10 mouse cellular contexts compared by ENCODE assay signal in the genomic region with DNA sequence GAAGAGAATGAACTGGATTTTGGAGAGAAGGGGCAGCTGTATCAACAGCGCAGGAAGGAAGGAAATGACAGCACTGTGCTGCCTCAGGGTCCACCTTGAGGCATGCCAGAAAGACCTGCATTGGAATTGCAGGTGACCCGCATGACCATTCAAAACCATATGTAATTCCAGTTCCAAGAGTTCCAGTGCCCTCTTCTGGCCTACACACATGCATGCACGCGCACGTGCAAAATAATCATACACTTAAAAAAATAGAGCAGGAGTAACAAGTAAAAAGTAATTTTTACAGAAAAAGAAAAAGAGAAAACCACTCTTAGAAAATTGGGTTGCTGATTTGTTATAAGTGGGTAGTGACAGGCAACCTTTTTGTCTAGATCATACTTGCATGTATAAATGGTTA. TPM values are rescaled to one million over a fixed set of nuclear protein-coding genes. Genes with fewer than 3 reads are reported as not detected.
DNase-seq lines count a peak whose midpoint lies in the region; ATAC-seq and TF ChIP-seq lines count a peak whose summit lies in the region.
"Had no signal": no experiment of that assay in that cellular context is flagged by ENCODE, and none has a peak within 500 bp of the region (broad histone marks: within the 10 kb centered on the region; RNA-seq: fewer than 3 reads in every experiment).

No protein-coding gene starts in this region.

- WGBS in heart, postnatal 0 days = 88% methylated on average over 5 of the region's 5 CpGs
- WGBS in intestine, embryonic 15.5 days = 83% methylated on average over 5 of the region's 5 CpGs

- no peak for ATAC-seq in heart, postnatal 0 days (ENCODE audit: insufficient read depth, low read depth)
- ATAC-seq in intestine, embryonic 15.5 days = no peak

- no peak for TF ChIP-seq EP300 in heart, postnatal 0 days (IDR thresholded peaks at IDR 0.05; ENCODE audit: low read depth)

- DNase-seq in heart, postnatal 0 days (ENCODE audit: low spot score) = no peak
- DNase-seq in heart, postnatal 25 days (ENCODE audit: low spot score) = no peak
- peak; percentile 30 for DNase-seq in A20 (ENCODE audit: low read depth, low spot score)
- peak; percentile 40 for DNase-seq in R1 (ENCODE audit: low read depth, low spot score)
- peak; percentile 7 for DNase-seq in lung, postnatal 14 days
- no peak for DNase-seq in right cerebral cortex, postnatal 4 days
- DNase-seq in gastrocnemius, postnatal 10 days = no peak
- DNase-seq: liver, embryonic 13.5 days had no signal

- no peaks in the 10 kb centered on the region for H3K27me3 ChIP-seq in heart, postnatal 0 days (ENCODE audit: control insufficient read depth, insufficient read depth, low read length)
- H3K27me3 ChIP-seq in intestine, embryonic 15.5 days (replicated peaks) = no peaks in the 10 kb centered on the region
- H3K27me3 ChIP-seq: liver, embryonic 13.5 days had no signal

- H3K4me3 ChIP-seq in heart, postnatal 0 days (ENCODE audit: low read depth, low read length) = no peak overlapping the region
- no peak overlapping the region for H3K4me3 ChIP-seq in intestine, embryonic 15.5 days (replicated peaks)
- H3K4me3 ChIP-seq: hindbrain, embryonic 10.5 days; liver, embryonic 13.5 days had no signal

- H3K4me1 ChIP-seq in heart, postnatal 0 days (ENCODE audit: control insufficient read depth, insufficient read depth) = no peaks in the 10 kb centered on the region
- no peaks in the 10 kb centered on the region for H3K4me1 ChIP-seq in intestine, embryonic 15.5 days (replicated peaks)
- H3K4me1 ChIP-seq: hindbrain, embryonic 10.5 days had no signal

- peaks cover 65% of the 10 kb centered on the region for H3K36me3 ChIP-seq in heart, postnatal 0 days (replicated peaks; ENCODE audit: control insufficient read depth, insufficient read depth, low read length)
- peaks cover 9% of the 10 kb centered on the region for H3K36me3 ChIP-seq in intestine, embryonic 15.5 days

- intact Hi-C loops in heart, postnatal 25 days (cut with DNase I) = no loop called here

- peak; percentile 44 for TF ChIP-seq CTCF in heart, postnatal 0 days (IDR thresholded peaks at IDR 0.05; ENCODE audit: low read depth)

- no peaks in the 10 kb centered on the region for H3K9me3 ChIP-seq in heart, postnatal 0 days (replicated peaks; ENCODE audit: control insufficient read depth, low read length)
- H3K9me3 ChIP-seq in intestine, embryonic 15.5 days = no peaks in the 10 kb centered on the region
- H3K9me3 ChIP-seq: hindbrain, embryonic 10.5 days; liver, embryonic 13.5 days had no signal

- H3K27ac ChIP-seq in heart, postnatal 0 days (ENCODE audit: low read depth) = no peak overlapping the region
- no peak overlapping the region for H3K27ac ChIP-seq in intestine, embryonic 15.5 days
- H3K27ac ChIP-seq: hindbrain, embryonic 10.5 days; liver, embryonic 13.5 days had no signal

- no peak overlapping the region for H3K4me2 ChIP-seq in heart, postnatal 0 days (ENCODE audit: low read depth, low read length)
- H3K4me2 ChIP-seq in intestine, embryonic 15.5 days (replicated peaks) = no peak overlapping the region
- H3K4me2 ChIP-seq: liver, embryonic 13.5 days had no signal

- H3K9ac ChIP-seq in heart, postnatal 0 days (replicated peaks; ENCODE audit: low read depth, low read length) = no peak overlapping the region
- no peak overlapping the region for H3K9ac ChIP-seq in intestine, embryonic 15.5 days
- H3K9ac ChIP-seq: liver, embryonic 13.5 days had no signal

RNA-seq across cellular contexts. Expression of a gene that starts 7.4 kb away (rescaled TPM):
- total RNA-seq in heart, postnatal 0 days (2014; rRNA removed; ENCODE audit: low replicate concordance) = 32.3 and 56.0 TPM in 2 replicates
- 17.3 and 19.7 TPM in 2 replicates for polyA plus RNA-seq in heart, postnatal 0 days (2015; fragmentation: Nextera tagmentation; extraction: Ambion mirVana)
- total RNA-seq in heart, postnatal 25 days (2021) = 10 to 100 TPM; 14.8 to 17.1 TPM
- total RNA-seq in gastrocnemius, postnatal 10 days (2021) = 10 to 100 TPM; 14.9 to 21.0 TPM
- 32.7 and 34.5 TPM in 2 replicates for polyA plus RNA-seq in intestine, embryonic 15.5 days (2015; fragmentation: Nextera tagmentation; extraction: Ambion mirVana)

RNA-seq across cellular contexts. Expression of a gene that starts 33.1 kb away (rescaled TPM):
- 0.50 and 3.3 TPM in 2 replicates for total RNA-seq in heart, postnatal 0 days (2014; rRNA removed; ENCODE audit: low replicate concordance)
- polyA plus RNA-seq in heart, postnatal 0 days (2015; fragmentation: Nextera tagmentation; extraction: Ambion mirVana) = 2.1 and 2.4 TPM in 2 replicates
- 1 to 10 TPM; 2.7 to 3.1 TPM for total RNA-seq in heart, postnatal 25 days (2021)
- total RNA-seq in gastrocnemius, postnatal 10 days (2021) = 1 to 10 TPM; 3.1 to 3.2 TPM
- 3.9 and 4.0 TPM in 2 replicates for polyA plus RNA-seq in intestine, embryonic 15.5 days (2015; fragmentation: Nextera tagmentation; extraction: Ambion mirVana)

RNA-seq across cellular contexts. Expression of a gene that starts 33.5 kb away (rescaled TPM):
- 10.1 and 17.6 TPM in 2 replicates for total RNA-seq in heart, postnatal 0 days (2014; rRNA removed; ENCODE audit: low replicate concordance)
- 8.7 and 11.1 TPM in 2 replicates for polyA plus RNA-seq in heart, postnatal 0 days (2015; fragmentation: Nextera tagmentation; extraction: Ambion mirVana)
- total RNA-seq in heart, postnatal 25 days (2021) = 10 to 100 TPM; 46.2 to 47.0 TPM
- 10 to 100 TPM; 38.7 to 39.5 TPM for total RNA-seq in gastrocnemius, postnatal 10 days (2021)
- polyA plus RNA-seq in intestine, embryonic 15.5 days (2015; fragmentation: Nextera tagmentation; extraction: Ambion mirVana) = 16.1 and 17.1 TPM in 2 replicates

RNA-seq across cellular contexts. Expression of a gene that starts 35.0 kb away (rescaled TPM):
- 29.8 and 32.3 TPM in 2 replicates for total RNA-seq in heart, postnatal 0 days (2014; rRNA removed; ENCODE audit: low replicate concordance)
- polyA plus RNA-seq in heart, postnatal 0 days (2015; fragmentation: Nextera tagmentation; extraction: Ambion mirVana) = 13.9 and 14.2 TPM in 2 replicates
- total RNA-seq in heart, postnatal 25 days (2021) = 10 to 100 TPM; 27.6 to 31.0 TPM
- 10 to 100 TPM; 19.6 to 22.5 TPM for total RNA-seq in gastrocnemius, postnatal 10 days (2021)
- 29.4 and 30.2 TPM in 2 replicates for polyA plus RNA-seq in intestine, embryonic 15.5 days (2015; fragmentation: Nextera tagmentation; extraction: Ambion mirVana)

RNA-seq across cellular contexts. Expression of a gene that starts 43.2 kb away (rescaled TPM):
- not detected in 2 replicates for total RNA-seq in heart, postnatal 0 days (2014; rRNA removed; ENCODE audit: low replicate concordance)
- 0.26 and 0.29 TPM in 2 replicates for polyA plus RNA-seq in heart, postnatal 0 days (2015; fragmentation: Nextera tagmentation; extraction: Ambion mirVana)
- total RNA-seq in heart, postnatal 25 days (2021) = not detected
- under 1 TPM in 1 of 2 experiments, not detected in 1; 0.07 TPM for total RNA-seq in gastrocnemius, postnatal 10 days (2021)
- 0.89 and 0.92 TPM in 2 replicates for polyA plus RNA-seq in intestine, embryonic 15.5 days (2015; fragmentation: Nextera tagmentation; extraction: Ambion mirVana)

Comparison
In these comparisons a context has a peak if more than half of its experiments do, and no peak if none do; other contexts are left out.
1. DNase-seq: peak in A20 (single experiment), R1 (single experiment) and lung, postnatal 14 days (single experiment); none in heart, postnatal 0 days (single experiment), heart, postnatal 25 days (single experiment), right cerebral cortex, postnatal 4 days (single experiment) and gastrocnemius, postnatal 10 days (single experiment).